Mouse (Mus musculus): ENCODE data around the gene Tex16. TPM values are rescaled to one million over a fixed set of nuclear protein-coding genes. Genes with fewer than 3 reads are reported as not detected.

Gene Tex16
- 0.14 and 0.64 TPM in 2 replicates for polyA plus RNA-seq (2014; fragmentation: Nextera tagmentation; extraction: Ambion mirVana)

- no peaks in the 10 kb centered on the region for H3K27me3 ChIP-seq (ENCODE audit: control insufficient read depth, insufficient read depth, low read length)
- H3K9ac ChIP-seq (replicated peaks; ENCODE audit: low read depth, low read length), result no peak within 1 kb of the TSS
- H3K9me3 ChIP-seq (ENCODE audit: control insufficient read depth, low read depth, low read length), result no peaks in the 10 kb centered on the region
- H3K4me3 ChIP-seq (ENCODE audit: low read depth, low read length), result no peak within 1 kb of the TSS
- H3K4me1 ChIP-seq (ENCODE audit: control insufficient read depth, insufficient read depth, low read length), result no peaks in the 10 kb centered on the region
- ATAC-seq (ENCODE audit: insufficient number of reproducible peaks, insufficient read depth, low FRiP score, low read depth), result no peak
- H3K4me2 ChIP-seq (replicated peaks; ENCODE audit: low read depth, low read length), result no peak within 1 kb of the TSS
- H3K27ac ChIP-seq (ENCODE audit: low read length), result no peak within 1 kb of the TSS
- no peaks in the 10 kb centered on the region for H3K36me3 ChIP-seq (ENCODE audit: control insufficient read depth, insufficient read depth, low read length)
Observed at GRCm38 (mm10) chrX:112010707-112011106, at the start of gene Tex16. Tex16 (plus strand) TSS chrX:112011007.

GRCm38 (mm10) chrX:111999661-112000060 is 11.1 kb upstream of the Tex16 start:
- Histone ChIP-seq H3K4me2 (replicated peaks; ENCODE audit: low read depth, low read length) (no peak overlapping the region), H3K9ac (replicated peaks; ENCODE audit: low read depth, low read length) (no peak overlapping the region), H3K36me3 (ENCODE audit: control insufficient read depth, insufficient read depth, low read length) (no peaks in the 10 kb centered on the region), H3K4me3 (ENCODE audit: low read depth, low read length) (no peak overlapping the region), H3K27me3 (ENCODE audit: control insufficient read depth, insufficient read depth, low read length) (no peaks in the 10 kb centered on the region), H3K9me3 (ENCODE audit: control insufficient read depth, low read depth, low read length) (no peaks in the 10 kb centered on the region), H3K27ac (ENCODE audit: low read length) (no peak overlapping the region), H3K4me1 (ENCODE audit: control insufficient read depth, insufficient read depth, low read length) (no peaks in the 10 kb centered on the region)
- WGBS, result 21% methylated on average over 1 of the region's 1 CpGs
- ATAC-seq (ENCODE audit: insufficient number of reproducible peaks, insufficient read depth, low FRiP score, low read depth), result no peak

Other genes starting within 250 kb of the Tex16 start
- 0.67 and 0.86 TPM in 2 replicates for gene Gm45194, start 119.6 kb upstream of the Tex16 start, polyA plus RNA-seq (2014; fragmentation: Nextera tagmentation; extraction: Ambion mirVana)
- gene 4933403O08Rik, start 228.0 kb downstream of the Tex16 start, polyA plus RNA-seq (2014; fragmentation: Nextera tagmentation; extraction: Ambion mirVana), result 0.17 TPM in 1 of 2 replicates, not detected in the other